Comparison of ENCODE assay signal across 8 mouse cellular contexts in the genomic region with DNA sequence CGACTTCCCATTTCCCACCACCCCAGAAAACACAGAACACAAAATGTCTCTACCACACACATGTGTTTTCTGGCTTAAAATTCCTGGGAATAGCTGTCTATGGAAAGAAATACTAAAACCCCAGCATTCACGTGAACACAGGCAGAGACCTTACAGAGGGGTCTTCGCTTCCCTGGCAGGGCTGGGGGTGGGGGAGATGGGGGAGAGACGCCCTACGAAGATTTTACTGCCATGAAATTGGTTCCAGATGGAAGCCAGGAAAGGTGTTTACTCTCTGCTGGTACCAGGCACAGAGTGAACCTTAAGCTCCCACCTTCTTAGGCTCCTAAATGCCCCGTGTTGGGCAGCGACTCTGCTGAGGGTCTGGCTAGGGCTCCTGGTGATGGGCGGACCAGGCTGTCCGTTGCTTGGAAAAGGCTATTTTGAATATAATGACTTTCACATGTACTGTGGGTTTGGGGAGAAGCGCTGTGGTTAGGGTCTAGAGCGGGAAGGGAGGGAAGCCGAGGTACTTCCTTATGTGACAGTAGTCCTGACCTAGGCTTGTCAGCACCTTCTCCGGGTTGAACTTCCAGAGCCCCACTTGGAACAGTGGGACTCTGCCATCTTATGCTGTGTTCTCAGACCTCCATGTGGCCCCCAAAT. TPM values are rescaled to one million over a fixed set of nuclear protein-coding genes. Genes with fewer than 3 reads are reported as not detected.
DNase-seq lines count a peak whose midpoint lies in the region; ATAC-seq and TF ChIP-seq lines count a peak whose summit lies in the region.

No protein-coding gene starts in this region.

- peak overlapping the region; percentile 44 for H3K4me3 ChIP-seq in midbrain, embryonic 10.5 days
- H3K4me3 ChIP-seq in midbrain, postnatal 0 days (ENCODE audit: low read depth, low read length), result no peak overlapping the region
- H3K4me3 ChIP-seq in liver, embryonic 16.5 days (ENCODE audit: low read depth, low read length), result no peak overlapping the region

- no peak overlapping the region for H3K9ac ChIP-seq in midbrain, postnatal 0 days (replicated peaks; ENCODE audit: low read length, poor library complexity, severe bottlenecking)
- no peak overlapping the region for H3K9ac ChIP-seq in liver, embryonic 16.5 days (ENCODE audit: low read depth, low read length)

- H3K27me3 ChIP-seq in midbrain, embryonic 10.5 days (ENCODE audit: low read depth, poor library complexity, severe bottlenecking), result peaks cover 54% of the 10 kb centered on the region
- no peaks in the 10 kb centered on the region; the same call in 1 of the 2 replicates for H3K27me3 ChIP-seq in midbrain, postnatal 0 days (ENCODE audit: insufficient read depth, low read length)
- peaks cover 24% of the 10 kb centered on the region for H3K27me3 ChIP-seq in liver, embryonic 16.5 days (ENCODE audit: control insufficient read depth, insufficient read depth, low read depth, low read length)

- peak; percentile 30 for DNase-seq in midbrain, embryonic 10.5 days (ENCODE audit: low spot score)
- DNase-seq in midbrain, postnatal 0 days (ENCODE audit: low spot score), result no peak
- no peak for DNase-seq in right cerebral cortex, postnatal 36 days (ENCODE audit: low spot score in 2 of 2)
- DNase-seq in thymus, postnatal 10 days (ENCODE audit: low spot score in 2 of 2), result no peak
- no peak for DNase-seq in kidney, adult 8-10 months
- DNase-seq in left cerebral cortex, postnatal 10 days (ENCODE audit: extremely low spot score in 1 of 2, low spot score in 2 of 2), result no peak

- no peak for TF ChIP-seq CTCF in midbrain, postnatal 0 days (IDR thresholded peaks at IDR 0.05)

- peaks cover 33% of the 10 kb centered on the region for H3K4me1 ChIP-seq in midbrain, embryonic 10.5 days
- peaks cover 5% of the 10 kb centered on the region; the same call in 1 of the 2 replicates for H3K4me1 ChIP-seq in midbrain, postnatal 0 days (ENCODE audit: insufficient read depth, low read length)
- H3K4me1 ChIP-seq in liver, embryonic 16.5 days (ENCODE audit: control insufficient read depth, low read depth, low read length), result peaks cover 5% of the 10 kb centered on the region

- no peaks in the 10 kb centered on the region for H3K36me3 ChIP-seq in midbrain, embryonic 10.5 days
- H3K36me3 ChIP-seq in midbrain, postnatal 0 days (ENCODE audit: insufficient read depth, low read length), result no peaks in the 10 kb centered on the region
- no peaks in the 10 kb centered on the region for H3K36me3 ChIP-seq in liver, embryonic 16.5 days (ENCODE audit: control insufficient read depth, insufficient read depth)

- ATAC-seq in midbrain, postnatal 0 days (ENCODE audit: low FRiP score), result no peak
- ATAC-seq in granulocyte monocyte progenitor cell, adult 5-6 weeks (replicated peaks; ENCODE audit: poor library complexity, severe bottlenecking), result peak; percentile 65
- no peak for ATAC-seq in liver, embryonic 16.5 days (ENCODE audit: low read depth)

- no peaks in the 10 kb centered on the region for H3K9me3 ChIP-seq in midbrain, embryonic 10.5 days (replicated peaks)
- H3K9me3 ChIP-seq in midbrain, postnatal 0 days (ENCODE audit: low read length), result no peaks in the 10 kb centered on the region
- H3K9me3 ChIP-seq in liver, embryonic 16.5 days (replicated peaks; ENCODE audit: control insufficient read depth, low read length), result no peaks in the 10 kb centered on the region

- 24% methylated on average over 13 of the region's 13 CpGs for WGBS in midbrain, embryonic 10.5 days
- WGBS in midbrain, postnatal 0 days, result 34% methylated on average over 13 of the region's 13 CpGs
- WGBS in liver, embryonic 16.5 days (ENCODE audit: insufficient replicate concordance), result 12% methylated on average over 13 of the region's 13 CpGs

- intact Hi-C loops in left cerebral cortex, postnatal 10 days (cut with DNase I), result loop anchor here (1.0 to 5.0 kb wide), 3 partner anchors 113 to 230 kb away; no protein-coding TSS in a partner anchor

- peak overlapping the region; percentile 63 for H3K27ac ChIP-seq in midbrain, embryonic 10.5 days (replicated peaks)
- H3K27ac ChIP-seq in midbrain, postnatal 0 days (ENCODE audit: low read depth, low read length), result no peak overlapping the region
- no peak overlapping the region for H3K27ac ChIP-seq in liver, embryonic 16.5 days (ENCODE audit: low read length)

- H3K4me2 ChIP-seq in midbrain, postnatal 0 days (ENCODE audit: low read depth, low read length, poor library complexity, severe bottlenecking), result no peak overlapping the region
- H3K4me2 ChIP-seq in liver, embryonic 16.5 days (ENCODE audit: low read depth, low read length), result peak overlapping the region; percentile 35

RNA-seq across cellular contexts. Expression of a gene that starts 4.6 kb away (rescaled TPM):
- 21.2 and 25.7 TPM in 2 replicates for polyA plus RNA-seq in midbrain, embryonic 10.5 days (2016; fragmentation: Nextera tagmentation; extraction: Ambion mirVana)
- 105 and 133 TPM in 2 replicates for total RNA-seq in midbrain, postnatal 0 days (2014; rRNA removed)
- polyA plus RNA-seq in midbrain, postnatal 0 days (2015; fragmentation: Nextera tagmentation; extraction: Ambion mirVana), result 39.1 and 47.3 TPM in 2 replicates
- not detected in 2 replicates for total RNA-seq in granulocyte monocyte progenitor cell, adult 5-6 weeks (2014; fragmentation: Nextera tagmentation)
- total RNA-seq in granulocyte monocyte progenitor cell, adult 5-6 weeks (2017), result 0.62 and 1.2 TPM in 2 replicates
- 5.7 and 7.3 TPM in 2 replicates for polyA plus RNA-seq in liver, embryonic 16.5 days (2015; fragmentation: Nextera tagmentation; extraction: Ambion mirVana)
- total RNA-seq in left cerebral cortex, postnatal 10 days (2021), result 10 to 100 TPM; 45.8 to 47.4 TPM

Comparison
In these comparisons a context has a peak if more than half of its experiments do, and no peak if none do; other contexts are left out.
1. RNA of a gene that starts 4.6 kb away (total RNA-seq): 105 to 133 TPM in midbrain, postnatal 0 days and 45.8 to 47.4 TPM in left cerebral cortex, postnatal 10 days; 0.62 to 1.2 TPM in granulocyte monocyte progenitor cell, adult 5-6 weeks; every median in the first group is over 10 times any median in the second.